Mouse (Mus musculus): ENCODE data around the gene Gpc6.

Gene Gpc6

DNA sequence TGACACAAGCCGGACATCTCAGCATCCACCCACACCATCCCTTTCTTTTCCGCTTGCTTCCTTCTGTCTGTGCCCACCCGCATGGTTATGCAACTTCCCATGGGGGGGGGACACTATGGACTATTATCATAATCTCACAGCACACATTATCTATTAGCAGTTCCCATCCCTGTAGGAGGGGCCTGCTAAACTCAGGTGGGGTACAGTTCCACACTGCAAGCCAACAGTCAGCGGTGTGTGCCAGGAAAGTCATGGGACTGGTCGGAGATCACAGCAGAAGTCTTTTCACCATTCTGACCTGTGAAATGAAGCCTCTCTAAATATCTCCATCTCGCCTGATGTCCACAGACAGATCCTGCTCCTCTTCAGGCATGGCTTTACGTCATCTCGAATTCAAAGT, 770.5 kb downstream of the Gpc6 start:
- in situ Hi-C loops (cut with MboI, MseI) = no loop called here

DNA sequence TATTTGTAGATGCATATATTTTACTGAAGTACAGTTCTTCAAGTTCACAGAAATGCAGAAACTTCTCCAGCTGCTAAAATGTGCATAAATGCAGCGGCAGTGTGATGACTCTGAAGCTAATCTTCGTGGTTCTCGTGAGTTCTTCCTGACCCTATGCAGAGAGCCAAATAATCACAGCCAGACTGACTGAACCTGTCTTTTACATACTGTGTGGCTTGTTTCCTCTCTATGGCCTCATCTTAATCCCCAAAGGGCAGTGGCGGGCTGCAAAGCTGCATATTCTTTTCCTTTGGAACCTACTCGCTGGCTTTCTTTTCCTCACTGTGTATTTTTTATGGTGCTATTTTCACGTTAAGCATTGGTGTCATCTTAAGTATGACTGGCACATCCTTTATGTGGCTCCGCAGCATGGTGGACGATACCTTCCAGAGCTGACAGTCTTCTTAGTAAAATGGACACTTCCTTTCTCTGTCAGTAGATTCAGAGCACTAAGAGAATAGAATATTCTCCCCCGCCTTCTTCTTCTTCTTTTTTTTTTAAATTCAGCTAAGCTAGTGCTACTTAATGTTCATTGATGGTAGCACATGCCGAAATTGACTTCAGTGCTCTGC, 775.7 kb downstream of the Gpc6 start:
- in situ Hi-C loops (cut with MboI, MseI) = no loop called here

DNA sequence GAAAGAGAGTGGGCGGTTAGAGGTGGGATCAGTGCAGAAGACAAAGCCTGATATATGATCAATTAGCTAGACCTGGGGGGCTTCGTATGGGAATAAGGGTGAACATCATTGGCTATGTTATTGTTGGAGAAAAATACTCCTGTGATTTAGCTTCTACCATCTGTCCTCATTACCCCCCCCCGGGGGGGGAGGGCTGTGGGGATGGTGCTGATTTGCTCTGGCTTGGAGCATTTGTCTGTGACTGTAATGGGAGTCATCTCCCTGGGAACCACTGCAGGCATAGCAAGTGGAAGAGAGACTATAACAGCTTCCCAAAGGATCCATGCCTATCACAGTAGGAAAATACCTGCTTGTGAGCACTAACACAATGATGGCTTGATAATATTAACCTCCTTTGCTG, 783.7 kb downstream of the Gpc6 start:
- in situ Hi-C loops (cut with MboI, MseI) = no loop called here

DNA sequence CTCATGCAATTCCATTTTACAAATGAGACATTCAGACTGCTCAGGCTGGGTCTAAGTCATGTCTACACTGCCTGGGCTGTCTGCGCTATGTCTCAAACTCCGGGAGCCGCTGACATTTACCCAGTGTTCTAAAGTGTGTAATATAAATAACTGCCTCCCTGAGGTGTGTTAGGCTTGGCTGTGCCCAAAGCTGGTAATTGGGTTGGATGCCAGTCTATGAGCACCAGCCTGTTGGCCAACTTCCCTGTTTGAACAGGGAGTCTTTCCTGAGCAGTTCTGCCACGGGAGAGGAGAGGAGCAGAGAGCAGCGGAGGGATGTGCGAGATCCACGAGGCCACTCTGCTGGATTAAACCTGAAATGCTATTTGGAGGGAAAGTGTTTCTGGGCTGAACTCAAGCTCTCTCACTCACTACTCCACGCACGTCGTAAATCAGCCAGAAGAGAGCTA, 785.4 kb downstream of the Gpc6 start:
- in situ Hi-C loops (cut with MboI, MseI) = no loop called here

DNA sequence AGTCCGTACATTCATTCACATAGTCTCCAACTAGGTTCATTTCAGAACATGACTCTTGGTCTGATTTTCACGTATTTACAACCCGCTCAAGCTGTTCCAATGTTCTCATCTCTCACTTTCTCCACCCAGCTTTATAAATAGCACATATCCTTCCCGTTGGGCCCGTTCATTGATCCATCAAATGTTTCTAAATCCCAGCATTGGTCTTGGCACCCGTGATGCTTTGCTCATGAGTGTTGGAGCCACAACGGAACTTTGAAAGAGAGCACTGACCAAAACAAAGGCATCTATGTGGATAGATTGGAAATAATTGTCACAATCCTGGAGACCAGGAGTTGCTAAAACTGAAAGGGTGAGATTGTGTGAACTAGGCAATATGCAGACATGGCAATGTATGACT, 787.2 kb downstream of the Gpc6 start:
- in situ Hi-C loops (cut with MboI, MseI) = no loop called here

DNA sequence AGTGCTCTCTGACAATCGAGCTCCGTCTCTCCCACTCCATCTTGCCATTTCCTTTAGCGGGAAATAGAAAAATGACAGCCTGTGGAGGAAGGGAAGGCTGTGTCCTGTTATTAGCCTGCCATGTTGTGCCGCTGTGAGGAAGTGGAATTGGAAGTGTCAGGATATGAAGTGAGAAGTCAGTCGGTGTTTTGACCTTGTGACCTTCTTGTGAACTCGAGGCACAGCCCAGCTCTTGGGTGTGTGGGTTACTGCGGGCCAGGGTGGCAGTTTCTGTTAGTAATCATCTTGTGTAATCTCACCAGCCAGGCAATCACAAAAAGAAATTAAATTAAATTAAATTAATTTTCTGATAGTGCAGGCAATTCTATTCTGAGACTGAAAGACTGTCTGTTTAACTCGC, 789.0 kb downstream of the Gpc6 start:
- in situ Hi-C loops (cut with MboI, MseI) = no loop called here

DNA sequence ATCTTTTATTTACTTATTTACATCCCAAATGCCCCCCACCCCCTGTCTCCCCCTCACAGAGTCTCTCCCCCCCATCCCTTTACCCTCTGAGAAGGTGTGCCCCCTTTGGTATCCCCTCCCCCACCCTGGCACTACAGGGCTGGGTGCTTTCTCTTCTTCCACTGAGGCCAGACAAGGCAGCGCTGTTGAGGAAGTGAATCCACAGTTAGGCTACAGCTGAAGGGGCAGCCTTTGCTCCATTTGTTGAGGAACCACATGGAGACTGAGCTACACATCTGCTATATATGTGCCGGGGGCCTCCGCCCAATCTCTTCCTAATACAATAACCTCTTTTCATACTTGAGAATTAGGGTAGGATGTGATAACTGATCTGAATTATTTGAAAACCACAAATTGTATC, 791.2 kb downstream of the Gpc6 start:
- in situ Hi-C loops (cut with MboI, MseI) = no loop called here

DNA sequence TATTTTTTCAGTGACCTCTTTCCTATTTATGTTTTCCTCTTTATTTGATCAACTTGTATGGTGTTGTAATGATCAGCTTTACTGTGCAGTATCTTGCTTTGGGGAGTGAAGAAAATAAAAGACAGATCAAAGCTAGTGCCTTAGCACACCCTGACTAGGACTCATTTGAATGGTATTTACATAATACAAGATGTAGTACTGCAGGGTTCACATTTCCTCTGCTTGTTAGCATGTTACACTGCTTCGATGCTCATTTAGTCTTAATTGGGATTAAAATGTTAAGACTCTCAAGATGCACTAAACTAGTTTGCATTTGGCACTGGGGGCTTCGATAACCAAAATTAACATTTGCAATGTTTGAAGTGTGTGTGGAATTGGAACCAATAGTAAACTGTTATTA, 803.6 kb downstream of the Gpc6 start:
- in situ Hi-C loops (cut with MboI, MseI) = no loop called here

DNA sequence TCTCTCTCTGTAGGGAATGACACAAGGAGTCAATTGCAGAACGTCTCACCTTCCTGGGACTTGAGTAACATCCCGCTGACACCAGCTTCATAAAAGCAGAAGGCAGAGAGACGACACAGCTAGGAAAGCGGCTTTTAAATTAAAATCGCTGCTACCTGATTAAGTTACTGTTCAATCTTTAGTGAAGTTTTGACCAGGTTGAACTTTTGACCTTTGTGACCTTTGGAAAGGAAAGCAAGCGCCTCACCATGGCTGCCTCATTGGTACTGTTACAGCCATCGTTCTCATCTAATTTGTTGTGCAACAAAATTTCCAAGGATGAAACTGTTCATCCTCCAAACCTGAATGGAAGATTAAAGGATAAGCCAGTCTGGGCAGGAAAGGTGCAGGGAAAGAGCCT, 830.1 kb downstream of the Gpc6 start:
- in situ Hi-C loops (cut with MboI, MseI) = no loop called here

DNA sequence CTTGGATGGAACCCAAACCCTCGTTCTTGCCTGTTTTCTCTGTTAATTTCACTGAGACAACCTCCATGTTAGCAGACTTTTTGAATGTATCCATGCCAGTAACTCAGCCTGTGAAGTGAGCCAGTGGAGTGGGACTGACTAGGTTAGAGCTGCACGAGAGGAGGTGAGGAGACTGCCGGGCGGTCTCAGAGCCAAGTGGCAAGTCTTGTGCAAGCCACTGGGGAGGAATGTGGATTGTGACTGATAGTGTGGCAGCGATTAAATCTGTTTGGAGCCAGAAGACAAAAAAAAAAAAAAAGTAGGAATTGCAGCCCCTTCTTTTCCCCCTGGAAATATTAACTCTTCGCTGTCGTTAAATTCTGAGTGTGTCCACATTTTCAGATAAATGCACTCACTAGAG, 831.4 kb downstream of the Gpc6 start:
- in situ Hi-C loops (cut with MboI, MseI) = no loop called here

DNA sequence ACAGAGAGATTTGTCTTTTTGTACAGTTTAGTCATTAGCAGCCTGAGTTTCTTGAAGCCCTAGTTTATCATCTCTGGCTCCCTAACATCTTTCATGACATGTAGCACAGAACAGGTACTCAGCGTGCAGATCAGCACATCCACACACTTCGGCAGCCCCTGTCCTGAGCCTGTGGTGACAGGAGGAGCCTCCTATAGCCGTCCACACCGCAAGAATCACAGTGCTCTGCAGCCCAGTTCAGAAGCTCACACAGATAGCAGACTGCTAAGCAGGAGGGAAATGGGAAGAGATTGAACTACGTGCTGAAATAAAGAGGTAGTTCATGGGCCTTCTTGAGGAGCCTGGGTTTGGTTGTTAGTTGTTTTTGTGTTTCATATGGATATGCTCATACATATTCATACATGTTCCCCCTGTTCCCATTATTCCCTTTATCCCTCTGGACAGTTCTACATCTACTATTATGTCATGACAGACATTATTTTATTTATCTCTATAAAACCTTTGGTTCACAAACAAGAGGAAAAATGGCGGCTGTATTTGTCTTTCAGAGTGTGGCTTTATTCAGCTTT, 832.8 kb downstream of the Gpc6 start:
- in situ Hi-C loops (cut with MboI, MseI) = no loop called here

DNA sequence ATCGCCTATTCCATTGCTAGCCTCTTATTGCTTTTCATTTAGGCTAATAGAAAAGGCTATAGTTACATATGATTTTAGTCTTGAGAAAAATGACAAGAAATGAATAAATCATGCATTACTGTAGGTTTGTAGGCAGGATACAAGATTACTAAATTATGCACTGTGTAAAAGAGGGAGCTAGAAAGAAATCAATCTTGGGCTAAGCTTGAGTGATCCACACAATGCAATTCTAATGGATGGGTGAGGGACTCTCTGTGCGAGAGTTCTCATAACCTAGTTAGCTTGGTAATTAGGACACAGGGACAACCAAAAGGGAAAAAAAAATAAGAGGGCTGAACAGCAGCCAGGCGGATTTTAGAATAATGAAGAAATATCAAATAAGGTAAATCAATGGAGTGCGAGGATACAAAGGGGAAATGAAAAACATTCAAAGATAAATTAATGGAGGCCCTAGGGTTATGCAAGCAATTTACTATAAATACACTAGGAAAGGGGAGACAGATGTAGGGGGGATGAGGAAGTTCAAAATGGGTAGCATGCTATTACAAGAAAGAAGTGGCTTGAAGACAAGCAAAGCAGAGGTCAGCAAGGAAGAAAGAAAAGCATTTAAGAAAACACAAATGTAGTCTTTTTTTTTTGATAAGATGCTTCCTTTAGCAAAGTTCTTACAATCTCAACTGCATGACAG, 835.9 kb downstream of the Gpc6 start:
- in situ Hi-C loops (cut with MboI, MseI) = no loop called here

DNA sequence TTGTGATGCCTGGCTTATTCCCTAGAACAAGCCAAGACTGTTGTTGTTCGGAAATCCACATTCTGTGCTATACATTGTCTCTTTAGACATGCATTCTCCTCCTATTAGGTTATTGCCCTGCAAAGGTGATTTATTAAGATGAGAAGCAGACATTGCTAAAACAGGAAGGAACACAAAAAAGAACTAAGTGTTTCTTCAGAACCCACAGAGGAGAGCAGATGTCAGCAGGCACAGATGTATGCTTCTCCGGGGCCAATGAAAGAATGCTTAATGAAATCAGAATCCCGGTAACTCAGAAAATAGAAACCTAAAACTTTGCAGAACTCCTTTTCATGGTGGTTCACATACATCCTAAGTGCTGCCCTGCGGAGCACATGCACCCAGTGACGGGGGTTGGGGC, 837.8 kb downstream of the Gpc6 start:
- in situ Hi-C loops (cut with MboI, MseI) = no loop called here

DNA sequence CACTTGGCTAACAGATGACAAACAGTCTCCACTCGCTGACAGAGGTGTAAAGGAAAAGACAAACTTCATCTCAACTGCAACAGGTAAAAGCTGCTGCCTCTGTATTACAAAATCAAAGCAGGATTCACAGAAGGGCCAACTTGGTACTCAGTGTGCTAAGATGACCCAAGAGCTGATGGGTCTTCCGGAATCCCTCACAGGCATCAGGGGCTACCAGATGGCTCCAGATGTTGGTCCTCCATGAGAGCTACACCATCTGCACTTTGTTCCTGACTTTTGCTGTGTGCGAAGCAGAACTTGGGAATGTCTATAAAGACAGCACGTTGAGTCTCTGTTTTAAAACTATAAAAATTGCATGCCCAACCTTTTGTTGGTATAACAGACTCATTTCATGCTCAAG, 842.7 kb downstream of the Gpc6 start:
- in situ Hi-C loops (cut with MboI, MseI) = no loop called here

DNA sequence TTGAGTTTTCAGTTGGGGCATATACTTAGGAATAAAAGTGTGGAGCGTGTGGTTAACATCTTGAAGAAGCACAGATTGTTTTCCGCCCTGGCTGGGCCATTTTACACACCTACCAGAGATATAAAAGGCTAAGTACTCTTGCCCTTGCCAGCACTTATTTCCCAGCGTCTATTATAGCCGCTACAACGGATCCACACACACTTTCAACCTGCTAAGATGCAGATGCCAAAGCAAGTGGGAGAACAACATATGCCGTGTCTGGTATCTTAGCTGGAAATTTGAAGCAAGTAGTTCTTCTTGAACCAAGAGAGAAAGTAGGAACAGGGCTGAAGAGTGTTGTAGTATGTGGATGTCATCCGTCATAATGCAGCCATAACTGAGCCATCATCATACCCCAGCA, 843.6 kb downstream of the Gpc6 start:
- in situ Hi-C loops (cut with MboI, MseI) = no loop called here

DNA sequence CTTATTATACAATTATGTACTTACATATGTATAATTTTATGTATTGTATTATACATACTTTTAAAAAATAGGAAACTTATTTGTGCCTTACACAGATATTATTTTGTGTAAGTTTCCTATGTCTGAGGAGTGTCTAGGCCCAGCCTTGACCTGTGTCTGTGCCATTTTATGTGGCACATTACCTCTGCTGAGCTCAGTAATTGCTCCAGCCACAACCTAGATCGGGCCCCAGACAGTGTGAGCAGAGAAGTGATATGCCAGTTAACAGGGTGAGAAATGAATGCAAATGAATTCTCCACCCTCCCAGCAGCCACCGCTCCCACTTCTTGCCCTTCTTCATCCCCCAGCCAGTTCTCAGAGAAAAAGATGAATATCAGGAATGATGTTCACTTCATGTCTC, 848.3 kb downstream of the Gpc6 start:
- in situ Hi-C loops (cut with MboI, MseI) = no loop called here

DNA sequence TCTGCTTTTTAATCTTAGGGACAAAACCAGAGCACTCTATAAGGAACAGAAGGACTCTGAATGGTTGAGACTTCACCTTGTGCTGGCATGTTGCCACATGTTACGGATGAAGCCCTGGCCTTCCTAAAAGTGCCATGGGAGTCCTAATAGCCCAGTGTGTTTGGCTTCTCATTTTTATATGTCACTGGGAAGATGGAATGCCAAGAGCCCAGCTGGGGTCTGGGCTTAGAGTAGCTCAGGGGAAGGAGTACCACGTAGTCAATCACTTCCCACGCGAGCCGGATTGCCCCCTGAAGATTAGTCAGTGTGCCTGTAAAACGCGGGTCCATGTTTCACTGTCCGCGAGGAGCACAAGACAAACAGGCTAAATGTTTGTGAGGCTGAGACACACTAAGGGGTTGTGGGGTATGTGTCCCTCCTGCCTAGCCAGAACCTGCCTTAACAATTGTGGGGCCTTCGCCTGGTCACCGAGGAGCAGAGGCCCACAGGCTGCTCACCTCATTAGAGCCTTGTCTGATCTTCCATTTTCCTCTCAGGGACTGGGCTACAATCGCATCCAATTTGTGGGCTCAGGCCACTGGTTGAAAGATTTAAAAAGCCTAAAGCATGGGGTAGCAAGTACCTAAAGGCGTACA, 852.9 kb downstream of the Gpc6 start:
- in situ Hi-C loops (cut with MboI, MseI) = no loop called here

DNA sequence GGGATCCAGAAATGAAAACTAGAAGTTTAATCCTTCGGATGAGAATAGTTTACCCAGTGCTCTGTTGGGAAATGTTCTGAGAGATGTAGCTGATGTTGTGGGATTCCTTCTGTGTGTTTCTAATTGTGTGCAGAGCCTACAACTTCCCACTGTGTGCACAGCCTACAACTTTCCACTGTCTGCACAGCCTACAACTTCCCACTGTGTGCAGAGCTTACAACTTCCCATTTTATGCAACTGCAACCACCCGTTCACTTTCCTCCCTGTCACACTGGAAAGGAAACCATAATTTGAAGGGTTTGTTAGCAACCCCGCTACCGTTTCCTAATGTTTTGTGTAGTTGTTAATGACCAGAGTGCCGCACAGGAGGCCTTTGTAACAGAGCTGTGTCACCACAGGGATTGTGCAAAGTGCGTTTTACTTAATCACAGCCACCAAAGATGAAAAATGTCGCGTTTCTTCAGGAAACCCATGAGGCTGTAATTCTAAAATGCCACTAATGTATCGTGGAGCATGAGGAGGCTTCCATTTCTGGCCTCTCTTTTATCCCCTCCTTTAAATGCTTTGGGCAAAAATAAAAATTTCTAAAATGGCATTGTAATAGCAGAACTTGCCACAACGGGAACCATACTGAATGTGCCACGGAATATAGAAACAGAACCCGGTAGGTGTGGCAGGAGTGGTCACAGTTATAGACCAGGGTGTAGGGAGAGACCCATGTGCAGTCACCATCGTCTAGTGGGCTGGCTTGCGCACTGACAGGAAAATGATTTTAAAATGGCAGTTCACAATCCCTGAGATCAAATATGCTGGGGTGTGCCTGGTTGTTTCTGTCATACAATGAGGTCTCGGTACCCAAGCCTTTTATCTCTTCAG, 853.7 kb downstream of the Gpc6 start:
- in situ Hi-C loops (cut with MboI, MseI) = no loop called here

DNA sequence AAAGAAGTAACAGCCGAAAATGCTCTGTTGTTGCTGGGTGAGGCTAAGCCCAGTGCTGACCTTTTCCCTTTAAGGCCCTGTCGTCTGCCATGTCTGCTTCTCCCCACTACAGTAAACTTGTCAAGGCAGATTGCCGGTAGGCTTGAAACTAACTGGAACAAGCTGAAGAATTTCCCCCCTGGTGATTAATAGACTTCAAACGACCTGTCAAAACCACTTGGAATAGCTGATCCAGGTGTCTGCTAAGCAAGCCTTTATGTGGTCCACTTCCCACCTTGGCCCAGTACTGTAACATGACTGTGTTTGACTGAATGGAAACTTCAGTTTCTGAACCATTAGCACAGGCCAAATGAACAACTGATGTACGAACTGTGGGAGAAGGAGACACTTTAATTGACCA, 856.6 kb downstream of the Gpc6 start:
- in situ Hi-C loops (cut with MboI, MseI) = no loop called here

DNA sequence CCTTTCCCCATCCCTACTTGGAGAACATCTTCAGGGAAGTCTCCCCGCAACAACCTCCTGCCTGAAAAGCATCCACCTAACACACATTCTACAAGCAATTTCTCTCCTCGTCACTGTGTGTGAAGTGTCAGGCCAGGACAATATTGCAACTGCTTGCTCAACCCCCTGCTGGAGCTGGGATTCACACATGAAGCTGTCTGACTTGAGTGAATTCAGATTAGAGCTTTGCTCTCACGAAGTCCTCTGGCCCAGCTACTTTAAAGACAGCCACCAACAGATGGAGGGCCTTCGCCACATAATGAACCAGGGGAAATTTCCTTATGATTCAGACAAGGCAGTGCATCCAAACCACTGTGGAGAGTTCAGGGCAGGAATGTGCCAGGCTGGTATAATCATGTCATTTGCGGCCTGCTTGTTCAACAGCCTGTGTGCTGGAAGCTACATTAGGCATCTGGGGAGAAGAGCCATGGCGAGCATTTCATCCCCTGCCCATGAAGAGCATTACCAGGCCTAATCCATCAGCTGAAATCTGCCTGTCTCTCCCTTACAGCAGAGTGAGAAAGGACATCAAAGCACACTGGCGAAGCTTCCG, 858.7 kb downstream of the Gpc6 start:
- in situ Hi-C loops (cut with MboI, MseI) = no loop called here

DNA sequence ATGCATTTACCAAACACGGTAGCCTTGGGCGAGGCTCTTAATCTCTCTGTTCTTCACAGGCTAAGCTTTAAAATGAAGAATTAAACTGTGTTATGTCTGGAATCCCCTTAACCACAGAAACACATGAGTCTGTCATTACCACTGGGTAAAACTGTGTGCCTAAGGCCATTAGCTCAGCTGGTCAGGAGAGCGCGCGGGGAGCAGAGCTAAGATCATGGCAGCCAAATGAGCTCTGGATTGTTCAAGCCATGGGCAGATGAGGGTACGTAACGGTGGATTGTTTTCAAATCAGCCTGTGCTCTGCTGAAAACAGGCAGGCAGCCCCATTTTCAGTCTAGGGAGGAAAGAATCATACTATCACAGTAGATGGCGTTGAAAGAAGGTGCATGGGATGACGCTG, 859.8 kb downstream of the Gpc6 start:
- in situ Hi-C loops (cut with MboI, MseI) = no loop called here

All from regulatory T cell (primary cell).